Mouse (Mus musculus): ENCODE results near the gene Slc6a11. TPM values are rescaled to one million over a fixed set of nuclear protein-coding genes. Genes with fewer than 3 reads are reported as not detected.

The Slc6a11 gene
- total RNA-seq, 1 experiment, result 0.13 TPM

- TF ChIP-seq CHD2 (IDR thresholded peaks at IDR 0.05; ENCODE audit: low read depth, low read length) (no peak), HCFC1 (IDR thresholded peaks at IDR 0.05; ENCODE audit: borderline replicate concordance, insufficient read depth, low read length) (no peak), ZC3H11A (IDR thresholded peaks at IDR 0.05; ENCODE audit: borderline replicate concordance, low read depth, low read length) (no peak), ZNF384 (IDR thresholded peaks at IDR 0.05; ENCODE audit: low read depth, low read length) (no peak), MAFK (IDR thresholded peaks at IDR 0.05; ENCODE audit: insufficient read depth, low read depth, low read length) (no peak)
- no peak overlapping the region for H3K4me3 ChIP-seq (ENCODE audit: insufficient read depth in 1 of 2, low read depth in 1 of 2, low read length in 2 of 2, poor library complexity in 1 of 2, severe bottlenecking in 1 of 2)
- H3K9me3 ChIP-seq (ENCODE audit: control insufficient read depth, insufficient read depth, low read depth, low read length), result no peaks in the 10 kb centered on the region
- no peak overlapping the region for H3K27ac ChIP-seq (ENCODE audit: insufficient read depth, low read depth, low read length, poor library complexity, severe bottlenecking)
- DNase-seq (ENCODE audit: low read depth, low spot score), result no peak
- H3K4me1 ChIP-seq (ENCODE audit: control insufficient read depth in 2 of 2, insufficient read depth in 2 of 2, low read length in 2 of 2, poor library complexity in 1 of 2), result no peaks in the 10 kb centered on the region
- no peak overlapping the region for H3K9ac ChIP-seq (ENCODE audit: insufficient read depth, low read depth, low read length, poor library complexity, severe bottlenecking)
- H3K36me3 ChIP-seq (ENCODE audit: control insufficient read depth, insufficient read depth, low read length, poor library complexity, severe bottlenecking), result no peaks in the 10 kb centered on the region
- in situ Hi-C loops (cut with MboI; ENCODE audit: low sequenced_read_pairs in 2 of 2, unreplicated experiment in 2 of 2), result no loop called here
Observed at GRCm38 (mm10) chr6:114143544-114143943, 12.5 kb downstream of the Slc6a11 start.

- H3K36me3 ChIP-seq (ENCODE audit: control insufficient read depth, insufficient read depth, low read length, poor library complexity, severe bottlenecking), result no peaks in the 10 kb centered on the region
- DNase-seq (ENCODE audit: low read depth, low spot score), result no peak
- H3K4me1 ChIP-seq (ENCODE audit: control insufficient read depth in 2 of 2, insufficient read depth in 2 of 2, low read length in 2 of 2, poor library complexity in 1 of 2), result no peaks in the 10 kb centered on the region
- in situ Hi-C loops (cut with MboI; ENCODE audit: low sequenced_read_pairs in 2 of 2, unreplicated experiment in 2 of 2), result no loop called here
- TF ChIP-seq CHD2 (IDR thresholded peaks at IDR 0.05; ENCODE audit: low read depth, low read length) (no peak), ZC3H11A (IDR thresholded peaks at IDR 0.05; ENCODE audit: borderline replicate concordance, low read depth, low read length) (no peak), ZNF384 (IDR thresholded peaks at IDR 0.05; ENCODE audit: low read depth, low read length) (no peak), MAFK (IDR thresholded peaks at IDR 0.05; ENCODE audit: insufficient read depth, low read depth, low read length) (no peak), HCFC1 (IDR thresholded peaks at IDR 0.05; ENCODE audit: borderline replicate concordance, insufficient read depth, low read length) (no peak)
- no peak overlapping the region for H3K9ac ChIP-seq (ENCODE audit: insufficient read depth, low read depth, low read length, poor library complexity, severe bottlenecking)
- H3K9me3 ChIP-seq (ENCODE audit: control insufficient read depth, insufficient read depth, low read depth, low read length), result no peaks in the 10 kb centered on the region
- no peak overlapping the region for H3K4me3 ChIP-seq (ENCODE audit: insufficient read depth in 1 of 2, low read depth in 1 of 2, low read length in 2 of 2, poor library complexity in 1 of 2, severe bottlenecking in 1 of 2)
- no peak overlapping the region for H3K27ac ChIP-seq (ENCODE audit: insufficient read depth, low read depth, low read length, poor library complexity, severe bottlenecking)
Observed at GRCm38 (mm10) chr6:114144447-114145105, 13.5 kb downstream of the Slc6a11 start.

GRCm38 (mm10) chr6:114145650-114146329 lies 14.7 kb downstream of the Slc6a11 start:
- no peak for DNase-seq (ENCODE audit: low read depth, low spot score)
- Histone ChIP-seq H3K27ac (ENCODE audit: insufficient read depth, low read depth, low read length, poor library complexity, severe bottlenecking) (no peak overlapping the region), H3K4me3 (ENCODE audit: insufficient read depth in 1 of 2, low read depth in 1 of 2, low read length in 2 of 2, poor library complexity in 1 of 2, severe bottlenecking in 1 of 2) (no peak overlapping the region), H3K36me3 (ENCODE audit: control insufficient read depth, insufficient read depth, low read length, poor library complexity, severe bottlenecking) (no peaks in the 10 kb centered on the region), H3K9ac (ENCODE audit: insufficient read depth, low read depth, low read length, poor library complexity, severe bottlenecking) (no peak overlapping the region), H3K4me1 (ENCODE audit: control insufficient read depth in 2 of 2, insufficient read depth in 2 of 2, low read length in 2 of 2, poor library complexity in 1 of 2) (no peaks in the 10 kb centered on the region), H3K9me3 (ENCODE audit: control insufficient read depth, insufficient read depth, low read depth, low read length) (no peaks in the 10 kb centered on the region)
- in situ Hi-C loops (cut with MboI; ENCODE audit: low sequenced_read_pairs in 2 of 2, unreplicated experiment in 2 of 2), result no loop called here
- TF ChIP-seq CHD2 (IDR thresholded peaks at IDR 0.05; ENCODE audit: low read depth, low read length) (no peak), MAFK (IDR thresholded peaks at IDR 0.05; ENCODE audit: insufficient read depth, low read depth, low read length) (no peak), HCFC1 (IDR thresholded peaks at IDR 0.05; ENCODE audit: borderline replicate concordance, insufficient read depth, low read length) (no peak), ZC3H11A (IDR thresholded peaks at IDR 0.05; ENCODE audit: borderline replicate concordance, low read depth, low read length) (no peak), ZNF384 (IDR thresholded peaks at IDR 0.05; ENCODE audit: low read depth, low read length) (no peak)

- no peak for TF ChIP-seq ZNF384 (IDR thresholded peaks at IDR 0.05; ENCODE audit: low read depth, low read length)
- TF ChIP-seq HCFC1 (IDR thresholded peaks at IDR 0.05; ENCODE audit: borderline replicate concordance, insufficient read depth, low read length), result no peak
- TF ChIP-seq MAFK (IDR thresholded peaks at IDR 0.05; ENCODE audit: insufficient read depth, low read depth, low read length), result no peak
- no peak for TF ChIP-seq ZC3H11A (IDR thresholded peaks at IDR 0.05; ENCODE audit: borderline replicate concordance, low read depth, low read length)
- TF ChIP-seq CHD2 (IDR thresholded peaks at IDR 0.05; ENCODE audit: low read depth, low read length), result no peak
- in situ Hi-C loops (cut with MboI; ENCODE audit: low sequenced_read_pairs in 2 of 2, unreplicated experiment in 2 of 2), result no loop called here
- Histone ChIP-seq H3K9ac (ENCODE audit: insufficient read depth, low read depth, low read length, poor library complexity, severe bottlenecking) (no peak overlapping the region), H3K4me3 (ENCODE audit: insufficient read depth in 1 of 2, low read depth in 1 of 2, low read length in 2 of 2, poor library complexity in 1 of 2, severe bottlenecking in 1 of 2) (no peak overlapping the region), H3K36me3 (ENCODE audit: control insufficient read depth, insufficient read depth, low read length, poor library complexity, severe bottlenecking) (no peaks in the 10 kb centered on the region), H3K27ac (ENCODE audit: insufficient read depth, low read depth, low read length, poor library complexity, severe bottlenecking) (no peak overlapping the region), H3K4me1 (ENCODE audit: control insufficient read depth in 2 of 2, insufficient read depth in 2 of 2, low read length in 2 of 2, poor library complexity in 1 of 2) (no peaks in the 10 kb centered on the region), H3K9me3 (ENCODE audit: control insufficient read depth, insufficient read depth, low read depth, low read length) (no peaks in the 10 kb centered on the region)
- no peak for DNase-seq (ENCODE audit: low read depth, low spot score)
Observed at GRCm38 (mm10) chr6:114155720-114156119, 24.7 kb downstream of the Slc6a11 start.

Measured in ES-E14 (cell line).